Mouse (Mus musculus) MEL (cell line): ENCODE data around the gene AB124611. TPM values are rescaled to one million over a fixed set of nuclear protein-coding genes. Genes with fewer than 3 reads are reported as not detected.
A peak's percentile ranks its signal among the peaks of the same experiment; 100 is the strongest.
"Not testable (repeated sequence)": the region's sequence is repeated elsewhere in the genome, so short reads cannot be mapped to it uniquely, and the experiment has no call there.

ENCODE experiments used
- DNase-seq: peaks from one replicate; pipeline ENCODE4 v3.0.0; 2011; ENCODE audit warnings: low read depth, low spot score
- H3K27ac ChIP-seq: 2 replicates; pipeline ENCODE4 v1.5.1; 2012; ENCODE audit warnings: low read depth, mild to moderate bottlenecking, control low read depth, low read length, moderate library complexity; ENCODE audit not compliant: control insufficient read depth
- H3K27me3 ChIP-seq, 2 experiments: fragments of 150-350 bp in 1 of 2; sonication (generic) in 1 of 2; 2 replicates each; pipeline ENCODE4 v1.6.1; 2012; ENCODE audit warnings: low read length in 2 of 2, mild to moderate bottlenecking in 2 of 2, improper control_type of control experiment in 1 of 2, moderate library complexity in 1 of 2; ENCODE audit not compliant: insufficient read depth in 2 of 2, control insufficient read depth in 1 of 2
- H3K36me3 ChIP-seq, 2 experiments: 2 replicates each; pipeline ENCODE4 v1.6.1; 2012 to 2014; ENCODE audit warnings: low read length in 2 of 2, improper control_type of control experiment in 1 of 2, inconsistent platforms in 1 of 2, mild to moderate bottlenecking in 1 of 2; ENCODE audit not compliant: insufficient read depth in 2 of 2, control insufficient read depth in 1 of 2
- H3K4me1 ChIP-seq, 2 experiments: fragments of 150-350 bp in 1 of 2; sonication (generic) in 1 of 2; 2 replicates each; pipeline ENCODE4 v1.6.1; 2012; ENCODE audit warnings: low read length in 2 of 2, improper control_type of control experiment in 1 of 2, mild to moderate bottlenecking in 1 of 2; ENCODE audit not compliant: insufficient read depth in 2 of 2, control insufficient read depth in 1 of 2
- H3K4me3 ChIP-seq, 2 experiments: fragments of 150-350 bp in 1 of 2; sonication (generic) in 1 of 2; 2 replicates each; pipeline ENCODE4 v1.5.1; 2012; ENCODE audit warnings: low read depth in 2 of 2, low read length in 2 of 2, mild to moderate bottlenecking in 2 of 2, moderate library complexity in 2 of 2, control low read depth in 1 of 2, improper control_type of control experiment in 1 of 2; ENCODE audit not compliant: control insufficient read depth in 1 of 2, insufficient read depth in 1 of 2
- H3K79me2 ChIP-seq: 2 replicates; pipeline ENCODE4 v1.6.1; 2012; ENCODE audit warnings: mild to moderate bottlenecking, low read length, moderate library complexity; ENCODE audit not compliant: control insufficient read depth, poor library complexity, insufficient read depth
- H3K9ac ChIP-seq: 2 replicates; pipeline ENCODE4 v1.6.1; 2012; ENCODE audit warnings: low read depth, mild to moderate bottlenecking, control low read depth, low read length, moderate library complexity; ENCODE audit not compliant: control insufficient read depth, poor library complexity, severe bottlenecking
- H3K9me3 ChIP-seq: fragments of 150-350 bp; sonication (generic); replicated peaks from 2 replicates; pipeline ENCODE4 v1.6.1; 2012; ENCODE audit warnings: mild to moderate bottlenecking, low read length, improper control_type of control experiment, moderate library complexity; ENCODE audit not compliant: insufficient read depth
- CHD1 ChIP-seq: IDR thresholded peaks from 2 replicates; pipeline ENCODE4 v1.6.1; 2012; ENCODE audit warnings: low read depth, mild to moderate bottlenecking, inconsistent platforms, low read length, improper control_type of control experiment
- CTCF ChIP-seq, 3 experiments: IDR thresholded peaks in 2 of 3; conservative IDR thresholded peaks in 1 of 3; 2 replicates each; pipeline ENCODE4 v1.5.1; 2011 to 2012; ENCODE audit warnings: low read length in 3 of 3, low read depth in 2 of 3, mild to moderate bottlenecking in 2 of 3, improper control_type of control experiment in 1 of 3, inconsistent platforms in 1 of 3, mixed read lengths in 1 of 3, moderate library complexity in 1 of 3; ENCODE audit not compliant: control insufficient read depth in 1 of 3, insufficient read depth in 1 of 3, poor library complexity in 1 of 3, severe bottlenecking in 1 of 3
- E2F4 ChIP-seq: IDR thresholded peaks from 2 replicates; pipeline ENCODE4 v1.6.1; 2011; ENCODE audit warnings: low read depth, low read length, improper control_type of control experiment, borderline replicate concordance
- ETS1 ChIP-seq: IDR thresholded peaks from 2 replicates; pipeline ENCODE4 v1.6.1; 2012; ENCODE audit warnings: low read depth, mild to moderate bottlenecking, inconsistent platforms, low read length, improper control_type of control experiment, moderate library complexity
- GABPA ChIP-seq: IDR thresholded peaks from 2 replicates; pipeline ENCODE4 v1.6.1; 2012; ENCODE audit warnings: low read depth, mild to moderate bottlenecking, inconsistent platforms, low read length, improper control_type of control experiment, moderate library complexity
- HCFC1 ChIP-seq: IDR thresholded peaks from 2 replicates; pipeline ENCODE4 v1.6.1; 2012; ENCODE audit warnings: low read depth, mild to moderate bottlenecking, inconsistent platforms, low read length, improper control_type of control experiment, moderate library complexity
- JUND ChIP-seq: IDR thresholded peaks from 2 replicates; pipeline ENCODE4 v1.6.1; 2011; ENCODE audit warnings: low read depth, mild to moderate bottlenecking, improper control_type of control experiment, low read length
- MAZ ChIP-seq: IDR thresholded peaks from 2 replicates; pipeline ENCODE4 v1.6.1; 2012; ENCODE audit warnings: low read depth, mild to moderate bottlenecking, inconsistent platforms, low read length, improper control_type of control experiment
- MEF2A ChIP-seq: IDR thresholded peaks from 2 replicates; pipeline ENCODE4 v1.6.1; 2014; ENCODE audit warnings: low read depth, mild to moderate bottlenecking, inconsistent platforms, low read length, improper control_type of control experiment; ENCODE audit not compliant: poor library complexity, insufficient replicate concordance, severe bottlenecking; ENCODE audit errors: extremely low read depth
- MYB ChIP-seq: IDR thresholded peaks from 2 replicates; pipeline ENCODE4 v1.6.1; 2011; ENCODE audit warnings: mild to moderate bottlenecking, low read depth, low read length, improper control_type of control experiment
- MYC ChIP-seq: IDR thresholded peaks from 2 replicates; pipeline ENCODE4 v1.6.1; 2011; ENCODE audit warnings: low read depth, mild to moderate bottlenecking, low read length, improper control_type of control experiment, moderate library complexity
- POLR2A ChIP-seq, 2 experiments: IDR thresholded peaks; 2 replicates each; pipeline ENCODE4 v1.6.1; 2011 to 2012; ENCODE audit warnings: low read length in 2 of 2, mild to moderate bottlenecking in 2 of 2, control low read depth in 1 of 2, improper control_type of control experiment in 1 of 2, low read depth in 1 of 2, moderate library complexity in 1 of 2; ENCODE audit not compliant: control insufficient read depth in 1 of 2, insufficient read depth in 1 of 2, poor library complexity in 1 of 2
- POLR2AphosphoS2 ChIP-seq: IDR thresholded peaks from 2 replicates; pipeline ENCODE4 v1.6.1; 2011; ENCODE audit warnings: low read length, improper control_type of control experiment
- POLR2AphosphoS5 ChIP-seq: IDR thresholded peaks from 2 replicates; pipeline ENCODE4 v1.6.1; 2012; ENCODE audit warnings: low read depth, borderline replicate concordance, mild to moderate bottlenecking, inconsistent platforms, low read length, moderate library complexity, mixed read lengths
- RAD21 ChIP-seq: IDR thresholded peaks from 2 replicates; pipeline ENCODE4 v1.6.1; 2011; ENCODE audit warnings: mild to moderate bottlenecking, low read depth, low read length, improper control_type of control experiment
- RCOR1 ChIP-seq: IDR thresholded peaks from 2 replicates; pipeline ENCODE4 v1.6.1; 2012; ENCODE audit warnings: low read depth, mild to moderate bottlenecking, inconsistent platforms, low read length, improper control_type of control experiment
- SIN3A ChIP-seq: IDR thresholded peaks from 2 replicates; pipeline ENCODE4 v1.6.1; 2012; ENCODE audit warnings: low read length, improper control_type of control experiment, inconsistent platforms
- SMC3 ChIP-seq: IDR thresholded peaks from 2 replicates; pipeline ENCODE4 v1.6.1; 2011; ENCODE audit warnings: low read depth, low read length, improper control_type of control experiment
- UBTF ChIP-seq: IDR thresholded peaks from 2 replicates; pipeline ENCODE4 v1.6.1; 2012; ENCODE audit warnings: low read depth, mild to moderate bottlenecking, inconsistent platforms, low read length, improper control_type of control experiment, moderate library complexity, borderline replicate concordance; ENCODE audit not compliant: insufficient read depth
- USF2 ChIP-seq, 2 experiments: IDR thresholded peaks; 2 replicates each; pipeline ENCODE4 v1.6.1; 2011 to 2012; ENCODE audit warnings: improper control_type of control experiment in 2 of 2, low read length in 2 of 2, borderline replicate concordance in 1 of 2, inconsistent platforms in 1 of 2, low read depth in 1 of 2, mild to moderate bottlenecking in 1 of 2; ENCODE audit not compliant: insufficient read depth in 1 of 2
- ZKSCAN1 ChIP-seq: IDR thresholded peaks from 2 replicates; pipeline ENCODE4 v1.6.1; 2012; ENCODE audit warnings: low read depth, mild to moderate bottlenecking, inconsistent platforms, low read length, improper control_type of control experiment, moderate library complexity
- polyA plus RNA-seq, 2 experiments: library from polyadenylated mRNA; stranded (reverse) in 1 of 2; unstranded in 1 of 2; fragments of >175 nt in 1 of 2; fragments of >200 nt in 1 of 2; gene quantifications; 2 replicates each; pipeline versions ENCODE4 v1.2.1 to v1.2.4; 2012; ENCODE audit warnings: low replicate concordance in 2 of 2, low read depth in 1 of 2; ENCODE audit not compliant: insufficient read length in 2 of 2, insufficient read depth in 1 of 2, missing spikeins in 1 of 2
- total RNA-seq: library from RNA; depleted of rRNA; stranded (reverse); fragments of 300-350 nt; gene quantifications from 2 replicates; pipeline ENCODE4 v1.2.3, GENCODE M21; 2012

AB124611 gene
- total and polyA plus RNA-seq, 3 experiments = 55.2 to 58.7 TPM; not detected in 1

DNA sequence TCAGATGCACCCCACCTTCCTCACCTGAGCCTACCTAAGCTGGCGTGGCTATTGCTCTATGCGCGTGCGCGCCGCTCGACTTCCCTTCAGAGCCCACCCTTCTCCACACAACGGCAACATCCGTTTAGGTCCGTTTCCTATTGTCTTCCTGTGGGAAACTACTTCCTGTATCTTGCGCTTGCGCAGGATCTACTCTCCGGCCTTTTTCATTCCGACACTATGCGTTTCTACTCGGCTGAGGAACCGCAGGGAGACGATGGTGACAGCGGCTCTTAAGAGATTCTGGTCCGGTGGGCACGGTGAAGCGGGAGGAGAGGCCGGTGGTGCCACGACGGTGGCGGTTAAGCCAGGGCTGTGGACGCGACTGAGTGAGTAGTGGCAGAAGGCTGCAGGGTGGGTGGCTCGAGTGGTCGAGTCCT is 66.7 kb downstream of the AB124611 start, which contains the start of the genes Timm29 and Yipf2 (continued):
- TF ChIP-seq MYC (no peak), SMC3 (no peak)

DNA sequence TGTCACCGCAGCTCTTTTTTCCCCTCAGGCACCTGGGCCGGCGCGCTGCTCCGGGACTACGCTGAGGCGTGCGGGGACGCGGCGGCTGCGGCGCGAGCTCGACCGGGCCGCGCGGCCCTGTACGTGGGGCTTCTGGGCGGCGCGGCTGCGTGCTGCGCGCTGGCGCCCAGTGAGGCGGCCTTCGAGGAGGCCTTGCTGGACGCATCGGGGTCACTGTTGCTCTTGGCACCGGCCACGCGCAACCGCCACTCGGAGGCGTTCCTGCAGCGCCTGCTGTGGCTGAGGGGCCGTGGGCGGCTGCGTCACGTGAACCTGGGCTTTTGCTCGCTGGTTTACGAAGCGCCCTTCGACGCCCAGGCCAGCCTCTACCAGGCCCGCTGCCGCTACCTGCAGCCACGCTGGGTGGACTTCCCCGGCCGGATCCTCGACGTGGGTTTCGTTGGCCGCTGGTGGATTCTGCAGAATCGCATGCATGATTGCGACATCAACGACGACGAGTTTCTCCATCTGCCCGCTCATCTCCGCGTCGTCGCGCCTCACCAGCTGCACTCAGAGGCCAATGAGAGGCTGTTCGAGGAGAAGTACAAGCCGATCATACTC is 67.2 kb downstream of the AB124611 start:
- 0 out of 2 replicates have a peak, but pooled peaks have one; percentile 84 for TF ChIP-seq POLR2AphosphoS5
- TF ChIP-seq ZKSCAN1 = no peak
- Histone ChIP-seq H3K9me3 (no peaks in the 10 kb centered on the region), H3K36me3 (peaks cover 9 to 20% of the 10 kb centered on the region in 2 experiments), H3K27ac (peak overlapping the region; percentile 66), H3K27me3 (no peaks in the 10 kb centered on the region), H3K4me1 (peaks cover 3 to 22% of the 10 kb centered on the region in 2 experiments; a peak in 3 of 4 replicates), H3K4me3 (peak overlapping the region; percentile 52 to 65), H3K9ac (peak overlapping the region; percentile 72), H3K79me2 (peaks cover 28% of the 10 kb centered on the region)
- DNase-seq = peak; percentile 81

DNA sequence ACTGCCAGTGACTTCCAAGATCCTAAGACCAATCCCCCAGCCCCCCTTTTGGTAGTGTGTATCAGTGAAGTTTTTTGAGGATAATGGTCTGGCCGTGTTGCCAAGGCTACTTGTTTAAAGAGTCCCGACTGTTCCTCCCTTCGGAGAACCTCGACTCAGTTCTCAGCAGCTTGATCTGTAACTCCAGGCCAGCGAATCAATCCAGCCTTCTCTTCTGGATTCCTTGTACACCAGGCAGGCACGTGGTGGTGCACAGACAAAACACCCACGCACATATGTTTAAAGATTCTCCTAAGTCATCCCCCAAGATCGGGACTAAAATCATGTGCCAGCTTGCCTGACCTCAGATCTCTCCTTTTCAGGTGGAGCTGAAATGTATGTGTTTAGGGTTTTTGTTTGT is 68.4 kb downstream of the AB124611 start:
- TF ChIP-seq POLR2A (IDR thresholded peaks at IDR 0.05; ENCODE audit: control insufficient read depth in 1 of 2, insufficient read depth in 1 of 2, low read depth in 1 of 2, low read length in 2 of 2, poor library complexity in 1 of 2) = 0 out of 4 replicates have a peak, but pooled peaks of 1 of the 2 experiments have one; percentile 34
- Histone ChIP-seq H3K4me1 (peaks cover 3 to 22% of the 10 kb centered on the region in 2 experiments; a peak in 3 of 4 replicates), H3K4me3 (peak overlapping the region; percentile 52 to 65)

DNA sequence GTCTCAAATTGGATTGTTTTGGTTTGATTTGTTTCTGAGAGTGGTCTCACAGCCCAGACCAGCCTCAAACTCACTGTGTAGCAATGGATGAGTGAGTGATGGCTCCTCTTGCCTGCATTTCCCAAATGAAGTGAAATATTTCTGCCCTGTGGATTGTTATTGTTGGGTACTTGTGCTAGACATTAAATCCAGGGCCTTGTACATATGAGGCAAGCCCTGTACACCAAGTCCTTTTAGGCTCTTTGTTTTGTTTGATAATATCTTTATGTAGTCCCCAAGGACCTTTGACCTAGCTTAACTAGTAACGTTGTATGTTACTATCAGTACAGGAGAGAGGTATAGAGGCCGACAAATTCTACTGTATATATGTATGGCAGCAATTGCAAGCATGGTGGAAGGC is 68.9 kb downstream of the AB124611 start:
- H3K36me3 ChIP-seq = peaks cover 9 to 20% of the 10 kb centered on the region in 2 experiments
- H3K9ac ChIP-seq = peak overlapping the region; percentile 1
- H3K27ac ChIP-seq = no peak overlapping the region
- H3K4me3 ChIP-seq = peak overlapping the region in 1 of 2 experiments; percentile 65; a peak in 1 of 4 replicates
- TF ChIP-seq GABPA (no peak), RCOR1 (no peak), HCFC1 (no peak), MYC (no peak), ETS1 (no peak), USF2 (IDR thresholded peaks at IDR 0.05; ENCODE audit: borderline replicate concordance in 1 of 2, insufficient read depth in 1 of 2, low read depth in 1 of 2, low read length in 2 of 2) (no peak), ZKSCAN1 (no peak), SIN3A (no peak), MYB (no peak), POLR2AphosphoS5 (no peak), MEF2A (no peak), CHD1 (no peak), CTCF (IDR thresholded peaks at IDR 0.05 in 2 of 3, conservative IDR thresholded peaks at IDR 0.05 in 1 of 3; ENCODE audit: control insufficient read depth in 1 of 3, insufficient read depth in 1 of 3, low read depth in 2 of 3, low read length in 3 of 3, poor library complexity in 1 of 3, severe bottlenecking in 1 of 3) (no peak), POLR2AphosphoS2 (no peak), MAZ (no peak), E2F4 (no peak), RAD21 (no peak), UBTF (no peak), JUND (no peak)
- peaks cover 28% of the 10 kb centered on the region for H3K79me2 ChIP-seq
- H3K27me3 ChIP-seq = no peaks in the 10 kb centered on the region
- peaks cover 3 to 22% of the 10 kb centered on the region in 2 experiments; a peak in 3 of 4 replicates for H3K4me1 ChIP-seq
- no peaks in the 10 kb centered on the region for H3K9me3 ChIP-seq
- DNase-seq = no peak

More for the DNA sequence above, 68.4 kb downstream of the AB124611 start:
- H3K27ac ChIP-seq, H3K27me3 ChIP-seq, H3K9me3 ChIP-seq, DNase-seq: not testable (repeated sequence)
- Histone ChIP-seq H3K79me2 (peaks cover 28% of the 10 kb centered on the region), H3K36me3 (peaks cover 9 to 20% of the 10 kb centered on the region in 2 experiments), H3K9ac (peak overlapping the region; percentile 72)
